Mouse (Mus musculus) myocyte (in vitro differentiated cells): ENCODE data around the gene Olfr656.

ENCODE experiments used
- CEBPB ChIP-seq: IDR thresholded peaks from 2 replicates; pipeline ENCODE4 v1.6.1; 2011; ENCODE audit warnings: mild to moderate bottlenecking, moderate library complexity; ENCODE audit not compliant: poor library complexity, insufficient read depth, severe bottlenecking
- E2F4 ChIP-seq: IDR thresholded peaks from one replicate; pipeline ENCODE4 v1.6.1; 2011; ENCODE audit warnings: mild to moderate bottlenecking, control low read depth, moderate library complexity; ENCODE audit not compliant: insufficient read depth
- MAX ChIP-seq: IDR thresholded peaks from one replicate; pipeline ENCODE4 v1.6.1; 2011; ENCODE audit warnings: low read depth, mild to moderate bottlenecking, control low read depth
- MYOD1 ChIP-seq, 3 experiments: IDR thresholded peaks; one replicate each; pipeline ENCODE4 v1.6.1; 2011; ENCODE audit warnings: control low read depth in 2 of 3, low read depth in 2 of 3, mild to moderate bottlenecking in 2 of 3, moderate library complexity in 1 of 3; ENCODE audit not compliant: insufficient read length in 2 of 3, control insufficient read depth in 1 of 3
- MYOG ChIP-seq, 3 experiments: IDR thresholded peaks; one replicate each; pipeline ENCODE4 v1.6.1; 2011; ENCODE audit warnings: control low read depth in 2 of 3, low read depth in 2 of 3, mild to moderate bottlenecking in 2 of 3; ENCODE audit not compliant: insufficient read length in 2 of 3, control insufficient read depth in 1 of 3, insufficient read depth in 1 of 3
- POLR2A ChIP-seq: IDR thresholded peaks from one replicate; pipeline ENCODE4 v1.6.1; 2011; ENCODE audit warnings: low read depth, mild to moderate bottlenecking, control low read depth, moderate library complexity; ENCODE audit not compliant: insufficient read length
- POLR2AphosphoS2 ChIP-seq: IDR thresholded peaks from one replicate; pipeline ENCODE4 v1.6.1; 2011; ENCODE audit warnings: low read depth, control low read depth; ENCODE audit not compliant: insufficient read length
- REST ChIP-seq: IDR thresholded peaks from one replicate; pipeline ENCODE4 v1.6.1; 2011; ENCODE audit warnings: mild to moderate bottlenecking, control low read depth, moderate library complexity; ENCODE audit not compliant: insufficient read depth, insufficient read length
- SRF ChIP-seq: IDR thresholded peaks from one replicate; pipeline ENCODE4 v1.6.1; 2011; ENCODE audit warnings: low read depth; ENCODE audit not compliant: control insufficient read depth, insufficient read length
- TCF12 ChIP-seq: IDR thresholded peaks from one replicate; pipeline ENCODE4 v1.6.1; 2011; ENCODE audit warnings: mild to moderate bottlenecking, control low read depth; ENCODE audit not compliant: poor library complexity, insufficient read depth, severe bottlenecking
- TCF3 ChIP-seq: IDR thresholded peaks from one replicate; pipeline ENCODE4 v1.6.1; 2011; ENCODE audit warnings: low read depth, control low read depth; ENCODE audit not compliant: insufficient read length
- USF1 ChIP-seq: IDR thresholded peaks from one replicate; pipeline ENCODE4 v1.6.1; 2011; ENCODE audit warnings: low read depth, mild to moderate bottlenecking, control low read depth, moderate library complexity

DNA sequence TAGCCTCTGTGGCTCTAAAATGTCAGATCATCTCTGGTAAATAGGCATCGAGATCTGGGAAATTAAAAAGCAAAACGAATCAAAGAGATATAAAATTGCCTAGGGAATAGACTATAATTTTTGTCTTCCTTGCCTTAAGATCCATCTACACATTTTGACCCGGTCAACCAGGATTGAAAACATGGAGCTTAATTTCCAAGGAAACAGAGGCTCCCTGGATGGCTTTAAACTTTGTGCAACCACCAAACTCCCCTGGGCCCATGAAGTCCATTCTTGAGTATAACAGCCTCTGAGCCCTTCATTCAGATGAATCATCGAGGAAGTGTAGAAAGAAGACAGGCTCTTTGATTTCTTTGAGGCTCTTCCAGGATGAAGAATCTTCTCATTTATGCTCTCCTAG lies at the start of gene Olfr656:
- TF ChIP-seq POLR2A (no peak), TCF12 (no peak), USF1 (no peak), SRF (no peak), MYOD1 (IDR thresholded peaks at IDR 0.05; ENCODE audit: control insufficient read depth in 1 of 3, insufficient read length in 2 of 3, low read depth in 2 of 3) (no peak), MYOG (IDR thresholded peaks at IDR 0.05; ENCODE audit: control insufficient read depth in 1 of 3, insufficient read depth in 1 of 3, insufficient read length in 2 of 3, low read depth in 2 of 3) (no peak), POLR2AphosphoS2 (no peak), MAX (no peak), CEBPB (no peak), E2F4 (no peak), TCF3 (no peak), REST (no peak)
